Mouse (Mus musculus): Measurements from ENCODE around the gene Nfe2l2. TPM values are rescaled to one million over a fixed set of nuclear protein-coding genes. Genes with fewer than 3 reads are reported as not detected.
"Not testable (repeated sequence)": the region's sequence is repeated elsewhere in the genome, so short reads cannot be mapped to it uniquely, and the experiment has no call there.

The Nfe2l2 gene
- polyA plus RNA-seq, 1 experiment from 2014 or later = 73.9 TPM

DNA sequence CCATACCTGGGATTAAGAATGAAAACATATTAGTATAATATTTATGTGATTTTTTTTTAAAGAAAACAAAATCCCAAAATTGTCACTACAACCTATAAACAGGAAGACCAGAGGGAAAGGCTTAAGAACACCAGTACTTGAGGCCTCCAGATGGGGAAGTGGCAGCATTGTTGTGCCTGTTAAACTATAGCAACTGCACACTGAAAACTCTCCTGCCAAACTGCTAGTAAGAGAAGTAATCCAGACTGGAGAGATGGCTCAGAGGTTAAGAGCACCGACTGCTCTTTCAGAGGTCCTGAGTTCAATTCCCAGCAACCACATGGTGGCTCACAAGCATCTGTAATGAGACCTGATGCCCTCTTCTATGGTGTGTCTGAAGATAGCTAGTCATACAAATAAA lies 54.0 kb downstream of the Nfe2l2 start:
- Histone ChIP-seq H3K36me3 (ENCODE audit: insufficient read depth) (no peaks in the 10 kb centered on the region), H3K27ac (ENCODE audit: low read depth) (no peak overlapping the region), H3K4me2 (no peak overlapping the region), H3K9me3 (ENCODE audit: low read depth, low read length) (no peaks in the 10 kb centered on the region), H3K27me3 (ENCODE audit: insufficient read depth, low read length) (no peaks in the 10 kb centered on the region), H3K4me1 (ENCODE audit: insufficient read depth) (no peaks in the 10 kb centered on the region), H3K9ac (no peak overlapping the region), H3K4me3 (ENCODE audit: low read depth, low read length) (no peak overlapping the region)
- DNase-seq (no peak), ATAC-seq (ENCODE audit: insufficient read depth) (no peak)
- TF ChIP-seq CTCF (IDR thresholded peaks at IDR 0.05; ENCODE audit: low read depth) = no peak
- 77% methylated on average over 1 of the region's 1 CpGs for WGBS

DNA sequence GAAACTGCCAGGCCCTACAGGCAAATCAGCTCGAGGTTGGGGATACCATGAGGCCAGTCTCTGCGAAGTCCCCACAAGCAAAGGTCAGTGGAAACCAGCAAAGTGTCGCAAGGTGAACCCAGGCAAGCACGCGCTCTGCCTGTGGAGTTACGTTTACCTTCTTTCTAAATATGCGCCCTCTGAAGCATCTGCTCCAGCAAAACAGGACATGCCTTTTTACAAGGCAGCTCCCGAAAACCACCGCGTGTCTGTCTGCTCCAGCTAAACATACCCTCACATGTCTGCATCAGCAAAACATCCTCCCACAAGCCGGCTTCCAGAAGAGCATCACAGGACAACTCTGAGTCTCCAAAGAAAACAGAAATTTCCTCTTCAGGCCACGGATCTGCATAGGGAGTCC lies 59.2 kb downstream of the Nfe2l2 start:
- no peaks in the 10 kb centered on the region for H3K9me3 ChIP-seq (ENCODE audit: low read depth, low read length)
- no peak for DNase-seq
- peaks cover 13% of the 10 kb centered on the region; the same call in 1 of the 2 replicates for H3K4me1 ChIP-seq (ENCODE audit: insufficient read depth)
- no peak overlapping the region for H3K4me2 ChIP-seq
- H3K27me3 ChIP-seq (ENCODE audit: insufficient read depth, low read length) = no peaks in the 10 kb centered on the region
- no peak for TF ChIP-seq CTCF (IDR thresholded peaks at IDR 0.05; ENCODE audit: low read depth)
- H3K36me3 ChIP-seq (ENCODE audit: insufficient read depth) = no peaks in the 10 kb centered on the region
- ATAC-seq (ENCODE audit: insufficient read depth) = no peak
- WGBS = 91% methylated on average over 12 of the region's 12 CpGs
- H3K9ac ChIP-seq = no peak overlapping the region
- H3K4me3 ChIP-seq (ENCODE audit: low read depth, low read length) = no peak overlapping the region
- H3K27ac ChIP-seq (ENCODE audit: low read depth) = no peak overlapping the region

DNA sequence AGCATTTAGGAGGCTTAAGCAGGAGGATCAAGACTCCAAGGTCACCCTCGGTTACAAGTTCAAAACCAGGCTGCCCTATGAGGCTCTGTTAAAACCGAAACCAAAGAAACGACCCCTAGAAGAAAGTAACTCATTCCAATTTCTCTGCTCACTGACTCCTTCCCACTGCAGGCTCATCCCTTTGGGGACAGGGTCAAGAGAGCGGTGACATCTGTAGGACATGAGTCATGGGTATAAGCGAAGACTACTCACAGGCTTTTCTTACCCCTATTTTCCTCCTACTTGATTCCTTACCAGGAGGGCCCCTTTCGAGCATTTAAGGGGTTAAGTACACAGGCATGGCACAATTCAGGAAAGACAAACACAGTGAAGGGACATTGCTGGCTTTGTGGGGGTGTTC lies 60.5 kb downstream of the Nfe2l2 start:
- DNase-seq (no peak), ATAC-seq (ENCODE audit: insufficient read depth) (no peak)
- no peaks in the 10 kb centered on the region for H3K9me3 ChIP-seq (ENCODE audit: low read depth, low read length)
- H3K4me2 ChIP-seq = no peak overlapping the region
- no peaks in the 10 kb centered on the region for H3K36me3 ChIP-seq (ENCODE audit: insufficient read depth)
- no peaks in the 10 kb centered on the region for H3K27me3 ChIP-seq (ENCODE audit: insufficient read depth, low read length)
- H3K4me3 ChIP-seq (ENCODE audit: low read depth, low read length) = no peak overlapping the region
- 78% methylated on average over 6 of the region's 6 CpGs for WGBS
- no peak overlapping the region for H3K9ac ChIP-seq
- H3K27ac ChIP-seq (ENCODE audit: low read depth) = peak overlapping the region; percentile 22; the same call in 1 of the 2 replicates
- peaks cover 13% of the 10 kb centered on the region; the same call in 1 of the 2 replicates for H3K4me1 ChIP-seq (ENCODE audit: insufficient read depth)
- no peak for TF ChIP-seq CTCF (IDR thresholded peaks at IDR 0.05; ENCODE audit: low read depth)

DNA sequence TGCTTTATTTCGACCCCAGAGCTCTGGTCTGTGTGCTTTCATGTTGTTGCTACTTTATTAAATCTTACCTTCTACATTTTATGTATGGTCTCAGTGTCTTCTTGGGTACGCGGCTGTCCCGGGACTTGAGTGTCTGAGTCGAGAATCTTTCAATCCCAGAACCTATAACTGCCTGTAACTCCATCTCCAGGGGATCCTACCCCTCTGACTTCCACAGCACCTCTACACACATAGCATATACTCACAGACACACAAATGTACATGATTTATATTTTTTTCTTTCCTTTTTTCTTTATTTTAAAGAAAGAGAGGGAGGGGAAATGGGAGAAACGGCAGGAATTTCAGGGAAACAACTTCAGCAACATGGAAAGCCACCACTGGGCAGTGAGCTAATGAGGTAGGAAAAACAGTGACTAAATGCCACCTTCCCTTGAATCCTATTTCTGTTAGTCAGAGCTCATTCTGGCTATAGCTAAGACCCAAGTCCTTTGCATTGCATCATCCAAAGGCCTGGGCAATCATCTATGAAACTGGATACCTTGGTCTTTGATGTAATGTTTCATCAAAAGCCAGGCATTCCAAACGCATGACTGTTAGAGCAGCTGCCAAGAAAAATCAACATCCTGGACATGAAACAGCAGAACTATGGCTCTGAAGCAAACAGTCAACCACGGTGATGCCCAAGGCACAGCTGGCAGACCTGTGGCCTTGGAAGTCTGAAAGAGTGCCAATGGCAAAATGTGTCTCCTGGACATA lies 61.5 kb downstream of the Nfe2l2 start:
- H3K4me2 ChIP-seq = no peak overlapping the region
- no peaks in the 10 kb centered on the region for H3K9me3 ChIP-seq (ENCODE audit: low read depth, low read length)
- peak; percentile 82 for DNase-seq
- no peak overlapping the region for H3K9ac ChIP-seq
- 56% methylated on average over 8 of the region's 8 CpGs for WGBS
- H3K27ac ChIP-seq (ENCODE audit: low read depth) = peak overlapping the region; percentile 83
- ATAC-seq (ENCODE audit: insufficient read depth) = peak; percentile 82
- TF ChIP-seq CTCF (IDR thresholded peaks at IDR 0.05; ENCODE audit: low read depth) = no peak
- no peaks in the 10 kb centered on the region for H3K36me3 ChIP-seq (ENCODE audit: insufficient read depth)
- no peak overlapping the region for H3K4me3 ChIP-seq (ENCODE audit: low read depth, low read length)
- no peaks in the 10 kb centered on the region for H3K27me3 ChIP-seq (ENCODE audit: insufficient read depth, low read length)
- peaks cover 13% of the 10 kb centered on the region; the same call in 1 of the 2 replicates for H3K4me1 ChIP-seq (ENCODE audit: insufficient read depth)

DNA sequence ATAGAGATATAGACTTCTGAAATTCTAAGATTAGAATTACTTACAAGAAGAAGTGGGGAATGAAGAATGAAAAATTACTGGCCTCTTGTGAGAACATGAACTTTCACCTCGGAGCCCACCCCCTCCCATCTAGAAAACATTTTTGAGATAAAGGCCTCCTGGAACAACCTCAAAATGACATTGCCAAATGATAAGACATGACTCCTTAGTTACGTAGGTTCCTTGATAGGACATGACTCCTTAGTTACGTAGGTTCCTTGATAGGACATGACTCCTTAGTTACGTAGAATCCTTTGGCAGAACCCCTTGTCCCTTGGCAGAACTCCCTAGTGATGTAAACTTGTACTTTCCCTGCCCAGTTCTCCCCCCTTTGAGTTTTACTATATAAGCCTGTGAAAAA lies 62.1 kb downstream of the Nfe2l2 start:
- WGBS = 43% methylated on average over 4 of the region's 4 CpGs
- not testable (repeated sequence) for H3K4me2 ChIP-seq, H3K9ac ChIP-seq

DNA sequence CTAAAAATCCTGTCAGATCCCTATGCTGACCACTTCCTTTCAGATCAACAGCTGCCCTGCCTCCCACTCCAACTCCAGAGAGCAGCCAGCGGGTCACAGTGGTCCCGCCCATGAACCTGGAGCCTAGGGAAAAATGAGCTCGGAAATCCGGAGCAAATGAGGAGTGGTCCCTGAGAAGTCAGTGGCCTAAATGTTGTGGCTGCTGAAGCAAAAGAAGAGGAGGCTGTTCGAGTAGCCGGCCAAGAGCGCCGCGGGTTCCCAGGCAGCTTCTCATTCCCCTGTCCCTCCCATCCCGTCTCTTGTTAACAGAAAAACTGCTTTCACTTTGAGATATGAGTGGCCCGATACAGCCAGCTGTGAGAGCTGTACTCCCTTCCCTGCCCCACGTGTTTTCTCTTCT lies 64.9 kb downstream of the Nfe2l2 start:
- WGBS = 2% methylated on average over 10 of the region's 12 CpGs
- H3K36me3 ChIP-seq (ENCODE audit: insufficient read depth); H3K9me3 ChIP-seq (ENCODE audit: low read depth, low read length); H3K9ac ChIP-seq; H3K27me3 ChIP-seq (ENCODE audit: insufficient read depth, low read length); ATAC-seq (ENCODE audit: insufficient read depth); H3K4me3 ChIP-seq (ENCODE audit: low read depth, low read length); H3K27ac ChIP-seq (ENCODE audit: low read depth); DNase-seq: not testable (repeated sequence)
- H3K4me2 ChIP-seq = peak overlapping the region; percentile 33; the same call in 1 of the 2 replicates
- peaks cover 13% of the 10 kb centered on the region; the same call in 1 of the 2 replicates for H3K4me1 ChIP-seq (ENCODE audit: insufficient read depth)

More for the DNA sequence above, 62.1 kb downstream of the Nfe2l2 start:
- H3K36me3 ChIP-seq (ENCODE audit: insufficient read depth); DNase-seq; H3K4me3 ChIP-seq (ENCODE audit: low read depth, low read length); H3K9me3 ChIP-seq (ENCODE audit: low read depth, low read length); H3K27me3 ChIP-seq (ENCODE audit: insufficient read depth, low read length); ATAC-seq (ENCODE audit: insufficient read depth); H3K27ac ChIP-seq (ENCODE audit: low read depth): not testable (repeated sequence)
- peaks cover 13% of the 10 kb centered on the region; the same call in 1 of the 2 replicates for H3K4me1 ChIP-seq (ENCODE audit: insufficient read depth)

DNA sequence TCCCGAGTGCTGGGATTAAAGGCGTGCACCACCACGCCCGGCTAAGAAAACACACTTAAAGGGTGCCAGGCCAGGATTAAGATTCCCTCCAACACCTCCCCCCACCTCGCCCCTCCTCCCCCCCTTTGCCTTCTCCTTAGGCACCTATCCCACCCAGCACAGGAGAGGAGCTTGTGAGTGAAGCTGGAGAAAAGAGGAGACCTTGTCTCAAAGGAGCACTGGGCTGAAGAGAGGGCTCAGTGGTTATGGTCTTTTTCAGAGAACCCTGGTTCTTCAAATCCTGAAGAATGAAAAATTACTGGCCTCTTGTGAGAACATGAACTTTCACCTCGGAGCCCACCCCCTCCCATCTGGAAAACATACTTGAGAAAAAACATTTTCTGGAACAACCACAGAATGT lies 66.6 kb downstream of the Nfe2l2 start:
- not testable (repeated sequence) for H3K4me3 ChIP-seq (ENCODE audit: low read depth, low read length); ATAC-seq (ENCODE audit: insufficient read depth); H3K27me3 ChIP-seq (ENCODE audit: insufficient read depth, low read length); DNase-seq; H3K36me3 ChIP-seq (ENCODE audit: insufficient read depth); H3K4me2 ChIP-seq; H3K9ac ChIP-seq; H3K4me1 ChIP-seq (ENCODE audit: insufficient read depth); H3K9me3 ChIP-seq (ENCODE audit: low read depth, low read length); H3K27ac ChIP-seq (ENCODE audit: low read depth)
- 79% methylated on average over 6 of the region's 6 CpGs for WGBS

Data from lung, embryonic 14.5 days (tissue).